Mouse (Mus musculus): ENCODE results near the gene Gstz1.

DNA sequence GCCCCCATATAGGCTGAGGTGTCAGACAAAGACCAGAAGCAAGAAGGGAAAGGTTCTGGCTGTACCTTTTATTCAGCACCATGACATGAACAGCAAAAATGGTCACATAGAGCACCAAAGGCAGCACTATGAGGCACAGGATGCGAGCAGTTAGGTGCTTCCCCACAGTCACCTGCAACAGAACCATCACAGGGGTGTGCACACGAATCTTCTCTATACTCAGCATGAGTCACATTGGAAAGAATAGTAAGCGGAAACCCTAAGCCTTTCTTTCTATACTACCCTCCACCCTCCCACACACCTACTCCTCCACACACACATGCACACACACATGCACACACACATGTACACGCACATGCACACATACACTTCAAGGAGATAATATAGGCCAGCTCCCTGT, 16.7 kb upstream of the Gstz1 start:
- TF ChIP-seq CTCF (IDR thresholded peaks at IDR 0.05; ENCODE audit: control insufficient read depth, insufficient read depth, low read length) (no peak), POLR2A (IDR thresholded peaks at IDR 0.05; ENCODE audit: borderline replicate concordance, control insufficient read depth, low read depth, low read length) (no peak)

Data from bone marrow, adult 2 months (tissue).